Mouse (Mus musculus): Measurements from ENCODE around the gene Dus4l. TPM values are rescaled to one million over a fixed set of nuclear protein-coding genes. Genes with fewer than 3 reads are reported as not detected.
"Not testable (repeated sequence)": the region's sequence is repeated elsewhere in the genome, so short reads cannot be mapped to it uniquely, and the experiment has no call there.

Dus4l gene
- total RNA-seq (2014; fragmentation: Nextera tagmentation) (9.8 and 17.8 TPM in 2 replicates), total RNA-seq (2017) (10.9 and 30.4 TPM in 2 replicates)

DNA sequence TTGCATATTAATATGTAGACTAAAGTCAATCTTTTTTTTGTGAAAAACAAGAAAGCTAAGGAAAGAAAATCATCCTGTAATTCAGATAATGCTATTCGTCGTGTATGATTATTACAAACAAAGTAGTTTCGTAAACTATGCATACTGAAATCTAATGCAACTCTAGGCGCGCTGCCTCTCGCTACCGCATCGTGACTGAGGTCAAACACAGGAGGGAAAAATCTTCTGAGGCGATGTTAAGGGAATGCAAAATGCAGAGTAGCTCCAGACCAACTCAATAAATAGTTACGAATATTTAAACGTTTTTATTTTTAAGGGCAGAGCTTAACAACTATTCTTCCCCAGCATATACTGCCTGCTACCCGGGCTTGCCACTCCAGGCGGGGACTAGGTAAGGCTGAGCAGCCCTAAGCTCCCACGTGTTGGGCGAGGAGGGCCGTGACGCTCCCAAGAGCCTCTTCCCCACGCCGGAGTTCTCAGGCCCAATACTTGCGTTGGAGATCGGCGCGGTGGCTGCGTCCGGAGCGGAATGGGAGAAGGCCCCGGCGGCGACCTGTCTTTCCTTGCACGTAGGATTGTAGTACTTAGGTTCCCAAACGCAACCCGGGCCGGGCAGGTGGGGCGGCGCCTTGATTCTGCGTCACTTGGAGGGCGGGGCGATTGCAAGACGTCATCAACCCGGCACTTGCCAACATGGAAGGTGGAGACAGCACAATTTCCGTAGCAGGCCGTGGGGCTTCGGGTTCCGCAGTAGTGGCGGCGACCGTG lies at the start of gene Dus4l, which contains the start of gene Cog5:
Dus4l (minus strand) TSS at position 630 of the 768 bp plus-strand sequence.
Cog5 (plus strand) TSS at position 673 of the 768 bp plus-strand sequence.
- peak; percentile 95 for ATAC-seq (replicated peaks; ENCODE audit: poor library complexity, severe bottlenecking)

GRCm38 (mm10) chr12:31703904-31704303 lies 49.3 kb upstream of the Dus4l start:
- ATAC-seq (replicated peaks; ENCODE audit: poor library complexity, severe bottlenecking): no peak

DNA sequence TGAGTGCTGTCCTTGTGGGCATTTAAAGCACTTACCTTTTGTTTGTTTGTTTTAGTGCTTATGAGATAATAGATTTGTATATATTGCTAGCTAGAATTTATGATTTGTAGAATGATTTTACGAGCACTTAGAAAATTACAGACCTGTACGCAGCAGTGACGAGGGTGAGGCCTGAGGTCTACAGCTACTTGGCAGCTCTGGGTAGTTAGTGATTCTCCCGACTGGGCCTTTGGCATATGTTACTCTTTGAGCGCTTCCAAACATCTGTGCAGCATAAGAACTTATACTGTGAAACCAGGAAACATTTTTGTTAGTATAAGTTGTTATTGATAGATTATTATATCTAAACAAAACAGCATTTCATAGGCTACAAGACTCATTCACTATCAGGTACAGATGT lies 46.8 kb upstream of the Dus4l start:
- no peak for ATAC-seq (replicated peaks; ENCODE audit: poor library complexity, severe bottlenecking)

DNA sequence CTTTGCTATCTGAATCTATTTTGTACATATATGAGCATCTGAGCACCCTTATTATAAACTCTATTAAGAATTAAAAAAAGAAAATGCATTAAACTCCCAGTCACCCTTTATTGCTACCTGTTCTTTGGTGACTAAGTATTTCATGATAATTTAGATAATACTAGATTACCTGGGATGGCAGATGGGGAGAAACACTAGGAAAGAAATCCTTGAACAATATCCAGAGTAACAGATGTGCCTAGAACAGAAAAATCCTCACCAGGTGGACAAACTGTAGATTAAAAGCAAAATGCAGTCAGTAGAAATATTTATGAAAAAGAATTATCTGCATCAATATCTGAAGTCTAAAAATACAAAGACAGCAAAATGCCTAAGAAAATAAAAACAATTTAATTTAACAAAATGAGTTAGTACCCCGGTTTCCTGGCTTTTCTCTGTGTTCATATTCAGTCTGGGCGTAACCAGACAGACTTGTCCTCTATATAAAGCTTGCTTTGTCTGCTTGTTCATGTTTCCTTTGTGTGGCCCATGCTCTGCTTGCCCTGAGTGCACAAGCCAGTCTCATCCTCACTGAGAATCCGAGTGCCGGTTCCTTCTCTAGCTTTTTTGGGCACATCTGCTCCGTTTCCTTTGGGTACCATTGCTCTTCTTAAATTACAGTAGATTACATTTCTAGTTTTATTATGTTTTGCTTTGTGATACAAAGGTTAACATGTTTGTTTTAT lies 46.2 kb upstream of the Dus4l start:
- no peak for ATAC-seq (replicated peaks; ENCODE audit: poor library complexity, severe bottlenecking)

- ATAC-seq (replicated peaks; ENCODE audit: poor library complexity, severe bottlenecking): no peak
These were observed 38.7 kb upstream of the Dus4l start for GRCm38 (mm10) chr12:31693278-31693677.

GRCm38 (mm10) chr12:31686679-31687078 lies 32.1 kb upstream of the Dus4l start:
- ATAC-seq (replicated peaks; ENCODE audit: poor library complexity, severe bottlenecking): no peak

GRCm38 (mm10) chr12:31667187-31667586 lies 12.6 kb upstream of the Dus4l start:
- no peak for ATAC-seq (replicated peaks; ENCODE audit: poor library complexity, severe bottlenecking)

DNA sequence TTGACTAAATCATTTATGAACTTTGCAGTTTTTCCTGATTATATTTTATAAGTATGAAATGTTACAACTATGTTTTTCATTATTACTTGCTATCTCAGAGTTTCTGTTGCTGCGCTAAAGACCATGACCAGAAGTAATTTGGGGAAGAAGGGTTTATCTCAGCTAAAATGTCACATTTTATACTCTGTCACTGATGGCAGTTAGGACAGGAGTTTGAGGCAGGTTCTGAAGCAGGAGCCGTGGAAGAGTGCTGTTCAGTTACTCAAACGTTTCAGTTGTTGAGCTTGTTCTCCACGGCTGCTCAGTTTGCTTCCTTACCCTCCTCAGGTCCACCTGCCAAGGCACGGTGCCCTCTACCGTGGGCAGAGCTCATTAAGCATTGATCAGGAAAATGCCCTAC lies 11.4 kb upstream of the Dus4l start:
- ATAC-seq (replicated peaks; ENCODE audit: poor library complexity, severe bottlenecking): no peak

DNA sequence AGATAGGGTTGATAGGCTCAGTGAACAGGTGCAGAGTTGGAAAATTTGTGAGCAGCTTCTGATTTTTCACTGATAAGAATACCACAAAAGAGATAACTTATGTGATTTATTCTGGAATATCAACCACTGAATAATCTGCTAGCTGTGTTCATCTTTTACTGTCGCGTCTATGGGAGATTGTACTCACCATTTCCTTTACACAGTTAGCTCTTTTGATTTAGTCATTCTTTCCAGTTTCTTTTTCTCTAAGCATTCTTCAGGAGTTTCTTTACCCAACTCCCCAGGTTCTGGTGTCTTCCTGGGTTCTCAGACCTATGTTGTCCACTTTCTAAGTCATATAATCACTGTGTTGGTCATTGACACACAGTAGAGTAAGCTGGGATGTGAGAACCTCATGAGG lies 2.2 kb upstream of the Dus4l start:
- no peak for ATAC-seq (replicated peaks; ENCODE audit: poor library complexity, severe bottlenecking)

- ATAC-seq (replicated peaks; ENCODE audit: poor library complexity, severe bottlenecking): peak; percentile 78
These were observed 395 bp upstream of the Dus4l start for GRCm38 (mm10) chr12:31654965-31655477.

GRCm38 (mm10) chr12:31653611-31654010 lies 1.0 kb downstream of the Dus4l start:
- ATAC-seq (replicated peaks; ENCODE audit: poor library complexity, severe bottlenecking): no peak

DNA sequence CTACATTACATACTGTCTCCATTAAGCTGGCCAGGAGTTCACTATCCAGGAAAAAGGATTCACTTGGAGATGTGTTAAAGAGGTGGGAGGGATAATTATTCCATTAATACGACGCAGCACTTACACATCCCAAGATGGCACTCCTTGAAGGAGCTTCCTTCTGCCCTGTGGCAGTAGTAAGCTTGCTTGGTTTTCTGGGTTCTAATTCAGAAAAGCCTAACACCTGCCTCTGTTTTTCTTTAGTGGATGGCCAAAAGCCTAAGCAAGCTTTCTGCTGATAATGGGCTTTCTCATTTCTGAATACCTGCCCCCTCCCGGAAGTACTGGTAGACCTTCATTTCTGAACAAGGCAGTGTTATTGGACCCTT lies 19.4 kb downstream of the Dus4l start:
- ATAC-seq (replicated peaks; ENCODE audit: poor library complexity, severe bottlenecking): no peak

- peak; percentile 95 for ATAC-seq (replicated peaks; ENCODE audit: poor library complexity, severe bottlenecking)
These were observed 20.0 kb downstream of the Dus4l start, which contains the start of gene Bcap29 for GRCm38 (mm10) chr12:31634343-31635239. Gene Bcap29 (minus strand): TSS chr12:31634658.

GRCm38 (mm10) chr12:31633970-31634342 lies 20.7 kb downstream of the Dus4l start:
- peak; percentile 68 for ATAC-seq (replicated peaks; ENCODE audit: poor library complexity, severe bottlenecking)

- not testable (repeated sequence) for ATAC-seq (replicated peaks; ENCODE audit: poor library complexity, severe bottlenecking)
These were observed 26.2 kb downstream of the Dus4l start for GRCm38 (mm10) chr12:31628396-31628795.

DNA sequence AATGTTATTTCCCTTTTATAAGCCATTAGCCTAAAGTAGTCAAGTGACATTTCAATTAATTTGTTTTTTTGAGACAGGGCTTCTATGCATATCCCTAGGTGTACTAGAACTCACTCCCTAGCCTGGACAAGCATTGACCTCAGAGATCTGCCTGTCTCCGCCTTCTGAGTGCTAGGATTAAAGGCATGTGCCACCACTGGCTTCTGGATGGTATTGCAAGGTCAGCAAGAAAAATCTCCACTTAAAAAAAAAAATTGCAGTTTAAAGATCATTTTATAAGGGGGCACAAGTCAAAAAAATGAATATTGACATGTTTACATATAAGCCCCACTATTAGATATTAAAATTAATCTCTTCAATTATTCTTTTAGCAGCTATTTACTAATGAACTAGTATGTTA lies 29.6 kb downstream of the Dus4l start:
- ATAC-seq (replicated peaks; ENCODE audit: poor library complexity, severe bottlenecking): no peak

DNA sequence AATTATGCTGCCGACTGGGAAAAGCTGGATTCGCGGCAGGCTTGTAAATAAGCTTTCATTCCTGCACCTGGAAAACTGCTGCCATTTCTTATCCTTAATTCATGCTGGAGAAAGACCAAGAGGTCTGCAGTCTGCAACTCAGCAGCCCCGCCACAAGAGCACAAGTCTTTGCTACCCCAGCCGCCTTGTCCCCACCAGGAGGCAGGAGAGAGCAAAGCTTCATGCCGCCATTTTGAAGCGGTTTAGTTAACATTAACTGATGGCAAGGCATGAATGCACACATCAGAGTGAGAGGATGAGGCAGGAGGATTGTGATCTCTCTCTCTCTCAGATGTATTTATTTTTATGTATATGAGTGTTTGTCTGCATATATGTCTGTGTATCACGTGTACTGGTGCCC lies 34.5 kb downstream of the Dus4l start:
- no peak for ATAC-seq (replicated peaks; ENCODE audit: poor library complexity, severe bottlenecking)

DNA sequence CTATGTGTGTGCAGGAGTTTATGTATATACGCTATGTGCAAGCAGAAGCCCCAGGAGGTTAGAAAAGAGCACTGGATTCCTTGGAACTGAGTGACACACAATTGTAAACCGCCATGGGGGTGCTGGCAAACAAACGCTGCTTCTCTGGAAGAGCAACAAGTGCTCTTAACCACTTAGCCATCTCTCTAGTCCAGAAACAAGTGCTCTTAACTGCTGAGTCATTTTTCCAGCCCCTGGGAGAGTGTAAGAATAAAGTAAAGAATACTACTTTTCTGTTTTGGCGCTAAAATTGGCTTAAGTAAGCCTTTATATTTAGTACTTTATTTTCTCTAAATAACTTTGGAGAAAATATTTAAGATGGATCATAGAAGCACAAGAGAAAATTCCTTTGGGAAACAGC lies 41.3 kb downstream of the Dus4l start:
- ATAC-seq (replicated peaks; ENCODE audit: poor library complexity, severe bottlenecking): no peak

GRCm38 (mm10) chr12:31608138-31608537 lies 46.5 kb downstream of the Dus4l start:
- no peak for ATAC-seq (replicated peaks; ENCODE audit: poor library complexity, severe bottlenecking)

- no peak for ATAC-seq (replicated peaks; ENCODE audit: poor library complexity, severe bottlenecking)
These were observed 49.7 kb downstream of the Dus4l start for GRCm38 (mm10) chr12:31604894-31605293.
